Mouse (Mus musculus) adrenal gland, adult 2 months (tissue): ENCODE data around the gene Olfr808. TPM values are rescaled to one million over a fixed set of nuclear protein-coding genes. Genes with fewer than 3 reads are reported as not detected.

Experiments
- DNase-seq: peaks from one replicate; pipeline ENCODE4 v3.0.0; 2021
- long read RNA-seq: library from polyadenylated mRNA; stranded (forward); transcript quantifications from one replicate; pipeline ENCODE4 v2.0.0, GENCODE M21; 2021
- microRNA-seq, 2 experiments: library from miRNA; unstranded; fragments of <30 nt; microRNA quantifications; one replicate each; pipeline ENCODE4 v1.2.0; 2021
- polyA plus RNA-seq: library from polyadenylated mRNA; depleted of rRNA; stranded (reverse); fragments of >200 nt; gene quantifications from 2 replicates; pipeline ENCODE4 v1.2.3, GENCODE M21; 2012; rRNA removed
- total RNA-seq, 2 experiments: library from RNA; stranded (reverse); gene quantifications; 2 replicates each; pipeline ENCODE4 v1.2.3; 2021

Gene Olfr808
- total RNA-seq (not detected), polyA plus RNA-seq (not detected in 2 replicates)
- long read RNA-seq: 0 reads

DNA sequence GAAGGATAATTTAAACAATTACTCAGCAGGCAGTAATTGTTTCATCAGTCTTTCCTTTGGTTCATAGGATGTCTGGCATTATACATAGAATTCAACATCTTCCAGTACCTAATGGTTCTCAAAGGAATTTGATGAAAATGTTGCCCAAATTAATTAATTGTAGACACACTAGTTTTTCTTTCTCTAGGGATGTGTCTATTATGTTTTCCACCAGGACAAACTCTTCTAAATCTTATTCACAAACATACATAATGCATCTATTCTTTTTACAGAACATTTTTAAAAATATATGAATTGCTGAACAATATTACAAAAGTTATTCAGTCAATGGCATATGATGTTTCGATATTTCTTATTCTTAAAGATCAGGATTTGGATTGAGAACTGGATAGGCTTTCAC is at the start of gene Olfr808:
Gene Olfr808, plus strand, starts transcription at position 301 of the 400 bp plus-strand sequence.
- no peak for DNase-seq

DNA sequence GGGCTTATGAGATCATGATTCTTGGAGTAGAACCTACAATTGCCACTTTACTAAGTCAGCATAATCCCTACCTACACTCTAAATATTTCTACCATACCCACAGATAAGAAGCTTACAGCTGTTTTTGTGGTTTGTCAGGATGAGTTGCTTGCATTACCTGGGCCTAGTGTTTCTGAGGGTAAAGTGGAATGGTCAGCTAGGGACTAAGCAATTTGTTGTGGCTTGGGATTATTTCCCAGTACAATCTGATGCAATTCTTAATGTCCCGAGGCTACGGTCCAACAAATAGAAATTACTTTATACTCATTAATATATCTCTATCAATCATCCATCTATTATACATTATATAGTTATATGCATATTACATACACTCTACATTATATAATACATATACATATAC is 36.0 kb upstream of the Olfr808 start, which contains the start of gene Olfr805:
Gene Olfr805, minus strand, starts transcription at position 101 of the 400 bp plus-strand sequence.
- no peak for DNase-seq

GRCm38 (mm10) chr10:129741821-129742220 is 23.5 kb upstream of the Olfr808 start, which contains the start of gene Olfr806:
Gene Olfr806, minus strand, starts transcription at chr10:129741921.
- no peak for DNase-seq

DNA sequence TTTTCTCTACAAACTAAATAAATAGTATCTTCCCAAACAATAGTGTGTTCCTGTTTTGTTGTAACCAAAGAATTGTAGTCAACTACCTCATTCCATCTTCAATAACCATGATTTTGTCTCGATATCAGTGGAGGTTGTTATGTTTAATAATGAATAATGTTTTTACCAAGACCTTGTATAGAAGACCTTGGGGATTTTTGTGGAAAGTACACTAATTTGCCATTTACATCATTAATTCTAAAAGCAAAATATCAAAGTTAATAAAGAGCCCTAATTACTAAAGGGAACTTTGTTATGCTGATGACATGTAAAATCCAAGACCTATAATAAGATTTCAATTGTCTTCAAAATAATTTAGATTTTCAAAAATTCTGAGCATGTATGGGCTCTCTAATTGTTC is 7.6 kb upstream of the Olfr808 start, which contains the start of gene Olfr807:
Gene Olfr807, minus strand, starts transcription at position 101 of the 400 bp plus-strand sequence.
- DNase-seq: no peak

GRCm38 (mm10) chr10:129774338-129774737 is 9.1 kb downstream of the Olfr808 start, which contains the start of gene Olfr809:
Gene Olfr809, plus strand, starts transcription at chr10:129774638.
- no peak for DNase-seq

DNA sequence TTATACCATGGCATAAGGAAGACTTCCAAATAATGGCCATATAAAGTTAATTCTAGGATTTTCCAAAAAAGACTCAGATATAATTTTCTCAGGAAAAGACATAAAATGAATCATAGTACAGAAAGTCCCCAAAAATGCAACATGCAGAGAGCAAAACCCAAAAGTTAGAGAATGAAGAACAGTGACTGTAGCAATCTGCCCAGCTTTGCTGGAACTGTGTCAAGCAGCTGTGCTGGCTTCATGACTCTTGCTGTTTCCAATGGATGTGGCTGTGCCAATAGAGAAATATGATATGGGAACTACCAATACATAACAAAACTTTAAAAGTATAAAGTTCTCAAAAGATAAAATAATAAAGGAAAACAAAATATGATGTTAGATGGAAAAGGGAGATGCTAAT is 12.8 kb downstream of the Olfr808 start:
- DNase-seq: no peak

- no peak for DNase-seq
Observed at GRCm38 (mm10) chr10:129794817-129795216, 29.5 kb downstream of the Olfr808 start, which contains the start of gene Olfr810. Gene Olfr810, minus strand, starts transcription at chr10:129794917.

GRCm38 (mm10) chr10:129804296-129804695 is 39.0 kb downstream of the Olfr808 start, which contains the start of gene Olfr811:
Gene Olfr811, minus strand, starts transcription at chr10:129804396.
- DNase-seq: no peak

Small RNAs within 50 kb of the gene (microRNA-seq; reads per million reads assigned to microRNA genes)
- gene Gm24485: 0 reads per million in 2 experiments

Other genes with a start within 250 kb of the Olfr808 start
- not detected for gene Olfr791, start 243.7 kb upstream of the Olfr808 start, total RNA-seq
- not detected in 2 replicates for gene Olfr791, start 243.7 kb upstream of the Olfr808 start, polyA plus RNA-seq
- gene Olfr792, start 226.3 kb upstream of the Olfr808 start, total RNA-seq: not detected
- not detected in 2 replicates for gene Olfr792, start 226.3 kb upstream of the Olfr808 start, polyA plus RNA-seq
- not detected for gene Olfr794, start 197.8 kb upstream of the Olfr808 start, total RNA-seq
- not detected in 2 replicates for gene Olfr794, start 197.8 kb upstream of the Olfr808 start, polyA plus RNA-seq
- gene Olfr796, start 152.9 kb upstream of the Olfr808 start, total RNA-seq: not detected
- not detected in 2 replicates for gene Olfr796, start 152.9 kb upstream of the Olfr808 start, polyA plus RNA-seq
- gene Olfr798, start 137.5 kb upstream of the Olfr808 start, total RNA-seq: not detected
- gene Olfr798, start 137.5 kb upstream of the Olfr808 start, polyA plus RNA-seq: not detected in 2 replicates
- gene Olfr799, start 128.0 kb upstream of the Olfr808 start, total RNA-seq: not detected
- not detected in 2 replicates for gene Olfr799, start 128.0 kb upstream of the Olfr808 start, polyA plus RNA-seq
- gene Olfr800, start 107.8 kb upstream of the Olfr808 start, total RNA-seq: not detected
- not detected in 2 replicates for gene Olfr800, start 107.8 kb upstream of the Olfr808 start, polyA plus RNA-seq
- gene Olfr801, start 91.6 kb upstream of the Olfr808 start, total RNA-seq: not detected
- not detected in 2 replicates for gene Olfr801, start 91.6 kb upstream of the Olfr808 start, polyA plus RNA-seq
- gene Olfr802, start 77.3 kb upstream of the Olfr808 start, total RNA-seq: not detected
- gene Olfr802, start 77.3 kb upstream of the Olfr808 start, polyA plus RNA-seq: not detected in 2 replicates
- not detected for gene Olfr803, start 71.2 kb upstream of the Olfr808 start, total RNA-seq
- gene Olfr803, start 71.2 kb upstream of the Olfr808 start, polyA plus RNA-seq: not detected in 2 replicates
- gene Olfr804, start 62.3 kb upstream of the Olfr808 start, total RNA-seq: not detected
- gene Olfr804, start 62.3 kb upstream of the Olfr808 start, polyA plus RNA-seq: not detected in 2 replicates
- gene Olfr805, start 36.1 kb upstream of the Olfr808 start, total RNA-seq: not detected
- not detected in 2 replicates for gene Olfr805, start 36.1 kb upstream of the Olfr808 start, polyA plus RNA-seq
- gene Olfr806, start 23.6 kb upstream of the Olfr808 start, total RNA-seq: not detected
- not detected in 2 replicates for gene Olfr806, start 23.6 kb upstream of the Olfr808 start, polyA plus RNA-seq
- gene Olfr807, start 7.7 kb upstream of the Olfr808 start, total RNA-seq: not detected
- gene Olfr807, start 7.7 kb upstream of the Olfr808 start, polyA plus RNA-seq: not detected in 2 replicates
- not detected for gene Olfr809, start 9.2 kb downstream of the Olfr808 start, total RNA-seq
- gene Olfr809, start 9.2 kb downstream of the Olfr808 start, polyA plus RNA-seq: not detected in 2 replicates
- gene Olfr810, start 29.4 kb downstream of the Olfr808 start, total RNA-seq: not detected
- not detected in 2 replicates for gene Olfr810, start 29.4 kb downstream of the Olfr808 start, polyA plus RNA-seq
- not detected for gene Olfr811, start 38.9 kb downstream of the Olfr808 start, total RNA-seq
- gene Olfr811, start 38.9 kb downstream of the Olfr808 start, polyA plus RNA-seq: not detected in 2 replicates
- not detected for gene Olfr812, start 80.6 kb downstream of the Olfr808 start, total RNA-seq
- not detected in 2 replicates for gene Olfr812, start 80.6 kb downstream of the Olfr808 start, polyA plus RNA-seq
- gene Olfr813, start 89.9 kb downstream of the Olfr808 start, total RNA-seq: not detected
- gene Olfr813, start 89.9 kb downstream of the Olfr808 start, polyA plus RNA-seq: not detected in 2 replicates
- not detected for gene Olfr814, start 114.4 kb downstream of the Olfr808 start, total RNA-seq
- not detected in 2 replicates for gene Olfr814, start 114.4 kb downstream of the Olfr808 start, polyA plus RNA-seq
- gene Olfr815, start 140.4 kb downstream of the Olfr808 start, total RNA-seq: not detected
- not detected in 2 replicates for gene Olfr815, start 140.4 kb downstream of the Olfr808 start, polyA plus RNA-seq
- not detected for gene Olfr816, start 150.1 kb downstream of the Olfr808 start, total RNA-seq
- gene Olfr816, start 150.1 kb downstream of the Olfr808 start, polyA plus RNA-seq: not detected in 2 replicates
- not detected for gene Olfr818, start 183.6 kb downstream of the Olfr808 start, total RNA-seq
- not detected in 2 replicates for gene Olfr818, start 183.6 kb downstream of the Olfr808 start, polyA plus RNA-seq
- gene Olfr819, start 201.8 kb downstream of the Olfr808 start, total RNA-seq: not detected
- not detected in 2 replicates for gene Olfr819, start 201.8 kb downstream of the Olfr808 start, polyA plus RNA-seq
- not detected for gene Olfr247, start 210.7 kb downstream of the Olfr808 start, total RNA-seq
- gene Olfr247, start 210.7 kb downstream of the Olfr808 start, polyA plus RNA-seq: not detected in 2 replicates
- not detected for gene Gm10310, start 219.6 kb downstream of the Olfr808 start, total RNA-seq
- gene Gm10310, start 219.6 kb downstream of the Olfr808 start, polyA plus RNA-seq: not detected in 2 replicates
- not detected for gene Olfr820, start 247.1 kb downstream of the Olfr808 start, total RNA-seq
- gene Olfr820, start 247.1 kb downstream of the Olfr808 start, polyA plus RNA-seq: not detected in 2 replicates